Mouse (Mus musculus) brain, embryonic 14.5 days (tissue): ENCODE results near the gene Pik3r5.

Experiments used
- CTCF ChIP-seq: fragments of 200-500 bp; IDR thresholded peaks from 2 replicates; pipeline ENCODE4 v1.5.1; 2012; ENCODE audit warnings: inconsistent platforms, mild to moderate bottlenecking, moderate library complexity, borderline replicate concordance; ENCODE audit not compliant: insufficient read depth, insufficient read length; ENCODE audit errors: extremely low read depth
- POLR2A ChIP-seq: fragments of 200-500 bp; IDR thresholded peaks from 2 replicates; pipeline ENCODE4 v1.6.1; 2012; ENCODE audit warnings: mild to moderate bottlenecking, inconsistent platforms, borderline replicate concordance; ENCODE audit not compliant: poor library complexity, insufficient read depth, insufficient read length, severe bottlenecking; ENCODE audit errors: extremely low read depth

GRCm38 (mm10) chr11:68486093-68486492 lies 54.2 kb downstream of the Pik3r5 start:
- TF ChIP-seq CTCF (0 out of 2 replicates have a peak, but pooled peaks have one; percentile 0), POLR2A (no peak)
